Mouse (Mus musculus): ENCODE measurements around the gene Ifnar1. TPM values are rescaled to one million over a fixed set of nuclear protein-coding genes. Genes with fewer than 3 reads are reported as not detected.
"Not testable (repeated sequence)": the region's sequence is repeated elsewhere in the genome, so short reads cannot be mapped to it uniquely, and the experiment has no call there.

The Ifnar1 gene
- polyA plus RNA-seq, 1 experiment = 1.0 TPM

GRCm38 (mm10) chr16:91528578-91528977 is 43.5 kb downstream of the Ifnar1 start:
- peaks cover 6% of the 10 kb centered on the region for H3K9me3 ChIP-seq (ENCODE audit: control insufficient read depth, low read length)
- no peaks in the 10 kb centered on the region for H3K36me3 ChIP-seq (ENCODE audit: control insufficient read depth)
- H3K27me3 ChIP-seq (ENCODE audit: control insufficient read depth) = peaks cover 24% of the 10 kb centered on the region
- peaks cover 43% of the 10 kb centered on the region for H3K4me1 ChIP-seq (ENCODE audit: control insufficient read depth)
- no peak for TF ChIP-seq TAL1 (IDR thresholded peaks at IDR 0.05; ENCODE audit: low read length)
- TF ChIP-seq GATA1 (IDR thresholded peaks at IDR 0.05; ENCODE audit: low read length) = no peak
- H3K4me3 ChIP-seq (replicated peaks) = no peak overlapping the region

GRCm38 (mm10) chr16:91530830-91531229 is 45.8 kb downstream of the Ifnar1 start:
- not testable (repeated sequence) for H3K9me3 ChIP-seq (ENCODE audit: control insufficient read depth, low read length); H3K4me3 ChIP-seq (replicated peaks); H3K36me3 ChIP-seq (ENCODE audit: control insufficient read depth)
- Histone ChIP-seq H3K27me3 (ENCODE audit: control insufficient read depth) (peaks cover 24% of the 10 kb centered on the region), H3K4me1 (ENCODE audit: control insufficient read depth) (peaks cover 58% of the 10 kb centered on the region)

- Histone ChIP-seq H3K27me3 (ENCODE audit: control insufficient read depth) (peaks cover 24% of the 10 kb centered on the region), H3K9me3 (ENCODE audit: control insufficient read depth, low read length) (no peaks in the 10 kb centered on the region), H3K4me3 (replicated peaks) (no peak overlapping the region), H3K4me1 (ENCODE audit: control insufficient read depth) (peaks cover 60% of the 10 kb centered on the region), H3K36me3 (ENCODE audit: control insufficient read depth) (no peaks in the 10 kb centered on the region)
- TF ChIP-seq TAL1 (IDR thresholded peaks at IDR 0.05; ENCODE audit: low read length) (no peak), GATA1 (IDR thresholded peaks at IDR 0.05; ENCODE audit: low read length) (no peak)
These were observed 46.8 kb downstream of the Ifnar1 start for GRCm38 (mm10) chr16:91531856-91532255.

- H3K27me3 ChIP-seq (ENCODE audit: control insufficient read depth) = peaks cover 24% of the 10 kb centered on the region
- no peaks in the 10 kb centered on the region for H3K36me3 ChIP-seq (ENCODE audit: control insufficient read depth)
- no peak for TF ChIP-seq GATA1 (IDR thresholded peaks at IDR 0.05; ENCODE audit: low read length)
- no peak for TF ChIP-seq TAL1 (IDR thresholded peaks at IDR 0.05; ENCODE audit: low read length)
- H3K4me3 ChIP-seq (replicated peaks) = no peak overlapping the region
- H3K9me3 ChIP-seq (ENCODE audit: control insufficient read depth, low read length) = no peaks in the 10 kb centered on the region
- peaks cover 60% of the 10 kb centered on the region for H3K4me1 ChIP-seq (ENCODE audit: control insufficient read depth)
These were observed 47.4 kb downstream of the Ifnar1 start for GRCm38 (mm10) chr16:91532429-91532828.

GRCm38 (mm10) chr16:91533097-91534001 is 48.3 kb downstream of the Ifnar1 start:
- H3K27me3 ChIP-seq (ENCODE audit: control insufficient read depth) = peaks cover 24% of the 10 kb centered on the region
- H3K4me3 ChIP-seq (replicated peaks) = peak overlapping the region; percentile 19
- H3K36me3 ChIP-seq (ENCODE audit: control insufficient read depth) = no peaks in the 10 kb centered on the region
- H3K4me1 ChIP-seq (ENCODE audit: control insufficient read depth) = peaks cover 62% of the 10 kb centered on the region
- no peak for TF ChIP-seq GATA1 (IDR thresholded peaks at IDR 0.05; ENCODE audit: low read length)
- no peak; the same call in 2 of the 3 replicates for TF ChIP-seq TAL1 (IDR thresholded peaks at IDR 0.05; ENCODE audit: low read length)
- H3K9me3 ChIP-seq (ENCODE audit: control insufficient read depth, low read length) = no peaks in the 10 kb centered on the region

- H3K4me3 ChIP-seq (replicated peaks) = no peak overlapping the region
- H3K9me3 ChIP-seq (ENCODE audit: control insufficient read depth, low read length) = no peaks in the 10 kb centered on the region
- TF ChIP-seq GATA1 (IDR thresholded peaks at IDR 0.05; ENCODE audit: low read length) (no peak), TAL1 (IDR thresholded peaks at IDR 0.05; ENCODE audit: low read length) (no peak)
- H3K4me1 ChIP-seq (ENCODE audit: control insufficient read depth) = peaks cover 60% of the 10 kb centered on the region
- peaks cover 24% of the 10 kb centered on the region for H3K27me3 ChIP-seq (ENCODE audit: control insufficient read depth)
- H3K36me3 ChIP-seq (ENCODE audit: control insufficient read depth) = no peaks in the 10 kb centered on the region
These were observed 49.4 kb downstream of the Ifnar1 start for GRCm38 (mm10) chr16:91534477-91534876.

GRCm38 (mm10) chr16:91534888-91535287 is 49.9 kb downstream of the Ifnar1 start:
- Histone ChIP-seq H3K4me3 (replicated peaks) (no peak overlapping the region), H3K4me1 (ENCODE audit: control insufficient read depth) (peaks cover 62% of the 10 kb centered on the region), H3K36me3 (ENCODE audit: control insufficient read depth) (no peaks in the 10 kb centered on the region), H3K9me3 (ENCODE audit: control insufficient read depth, low read length) (no peaks in the 10 kb centered on the region), H3K27me3 (ENCODE audit: control insufficient read depth) (peaks cover 24% of the 10 kb centered on the region)
- no peak for TF ChIP-seq TAL1 (IDR thresholded peaks at IDR 0.05; ENCODE audit: low read length)
- no peak for TF ChIP-seq GATA1 (IDR thresholded peaks at IDR 0.05; ENCODE audit: low read length)

GRCm38 (mm10) chr16:91536372-91536771 is 51.3 kb downstream of the Ifnar1 start:
- Histone ChIP-seq H3K27me3 (ENCODE audit: control insufficient read depth) (peaks cover 24% of the 10 kb centered on the region), H3K36me3 (ENCODE audit: control insufficient read depth) (no peaks in the 10 kb centered on the region), H3K9me3 (ENCODE audit: control insufficient read depth, low read length) (no peaks in the 10 kb centered on the region), H3K4me1 (ENCODE audit: control insufficient read depth) (peaks cover 69% of the 10 kb centered on the region), H3K4me3 (replicated peaks) (no peak overlapping the region)
- TF ChIP-seq TAL1 (IDR thresholded peaks at IDR 0.05; ENCODE audit: low read length) (no peak), GATA1 (IDR thresholded peaks at IDR 0.05; ENCODE audit: low read length) (no peak)

GRCm38 (mm10) chr16:91537065-91537464 is 52.0 kb downstream of the Ifnar1 start:
- Histone ChIP-seq H3K4me3 (replicated peaks) (no peak overlapping the region), H3K4me1 (ENCODE audit: control insufficient read depth) (peaks cover 76% of the 10 kb centered on the region), H3K36me3 (ENCODE audit: control insufficient read depth) (no peaks in the 10 kb centered on the region), H3K27me3 (ENCODE audit: control insufficient read depth) (peaks cover 24% of the 10 kb centered on the region), H3K9me3 (ENCODE audit: control insufficient read depth, low read length) (no peaks in the 10 kb centered on the region)
- TF ChIP-seq GATA1 (IDR thresholded peaks at IDR 0.05; ENCODE audit: low read length) (no peak), TAL1 (IDR thresholded peaks at IDR 0.05; ENCODE audit: low read length) (peak; percentile 29; the same call in 1 of the 3 replicates)
